ENCODE assay signal across 9 mouse cellular contexts in the genomic region with DNA sequence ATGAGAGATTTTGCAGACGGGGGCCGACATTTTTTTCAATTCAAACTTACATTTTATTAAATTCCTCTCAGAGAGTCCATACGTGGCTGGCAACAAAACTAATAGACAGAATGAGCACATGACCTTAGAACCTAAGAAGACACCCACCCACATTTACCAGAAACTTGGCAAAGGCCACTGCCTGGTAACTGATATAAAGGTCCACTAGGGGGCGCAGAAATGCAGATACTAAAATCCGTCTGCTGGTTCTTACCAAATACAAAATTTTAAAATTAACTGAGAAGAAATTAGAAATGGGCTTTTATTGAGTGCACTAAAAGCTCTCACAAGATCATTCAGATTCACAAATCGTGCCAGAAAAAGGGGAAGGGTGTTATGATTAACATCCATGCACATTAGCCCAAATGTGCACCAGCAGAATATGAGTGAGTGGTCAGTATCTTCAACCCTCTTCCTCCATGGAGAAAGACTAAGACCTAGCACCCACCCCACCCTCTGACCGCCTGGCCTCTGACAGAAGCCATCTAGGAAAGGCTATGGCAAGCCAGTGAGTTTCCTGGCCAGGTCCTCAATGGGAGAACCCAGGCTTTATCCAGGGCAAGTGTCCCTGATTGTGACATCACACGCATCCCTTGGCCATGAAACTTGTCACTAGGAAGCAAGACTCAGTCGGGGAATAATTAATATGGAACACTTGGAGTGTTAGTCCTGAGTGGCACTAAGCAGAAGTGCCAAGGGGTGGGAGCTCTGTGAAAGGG.
A peak's percentile ranks its signal among the peaks of the same experiment; 100 is the strongest.
DNase-seq lines count a peak whose midpoint lies in the region; ATAC-seq and TF ChIP-seq lines count a peak whose summit lies in the region.
"Had no signal": no experiment of that assay in that cellular context is flagged by ENCODE, and none has a peak within 500 bp of the region (broad histone marks: within the 10 kb centered on the region; RNA-seq: fewer than 3 reads in every experiment).

No protein-coding gene starts in this region.

- no peak overlapping the region for H3K9ac ChIP-seq in midbrain, postnatal 0 days (replicated peaks; ENCODE audit: low read length, poor library complexity, severe bottlenecking)
- H3K9ac ChIP-seq: heart, embryonic 15.5 days had no signal

- H3K4me1 ChIP-seq in thymus, adult 2 months (replicated peaks; ENCODE audit: control insufficient read depth, insufficient read depth, low read length) = no peaks in the 10 kb centered on the region
- no peaks in the 10 kb centered on the region for H3K4me1 ChIP-seq in midbrain, postnatal 0 days (ENCODE audit: insufficient read depth, low read length)

- no peak for ATAC-seq in midbrain, postnatal 0 days (ENCODE audit: low FRiP score)
- no peak for ATAC-seq in inflammation-experienced regulatory T-cells, adult 6 months

- no peaks in the 10 kb centered on the region for H3K36me3 ChIP-seq in thymus, adult 2 months (ENCODE audit: control insufficient read depth, insufficient read depth, low read length)
- no peaks in the 10 kb centered on the region for H3K36me3 ChIP-seq in midbrain, postnatal 0 days (ENCODE audit: insufficient read depth, low read length)
- H3K36me3 ChIP-seq: heart, embryonic 15.5 days had no signal

- no peak overlapping the region for H3K4me3 ChIP-seq in thymus, adult 2 months (ENCODE audit: control insufficient read depth, insufficient read depth, low read length)
- no peak overlapping the region for H3K4me3 ChIP-seq in midbrain, postnatal 0 days (ENCODE audit: low read depth, low read length)
- H3K4me3 ChIP-seq: heart, embryonic 15.5 days had no signal

- no peak for TF ChIP-seq CTCF in thymus, adult 2 months (IDR thresholded peaks at IDR 0.05; ENCODE audit: borderline replicate concordance, control insufficient read depth, extremely low read depth, insufficient read depth, low read length, poor library complexity)
- TF ChIP-seq CTCF in midbrain, postnatal 0 days (IDR thresholded peaks at IDR 0.05) = peak; percentile 84

- 56% methylated on average over 9 of the region's 9 CpGs for WGBS in thymus, adult 2 months
- whole genome bisulfite sequencing in midbrain, postnatal 0 days = 55% methylated on average over 9 of the region's 9 CpGs

- H3K27ac ChIP-seq in thymus, adult 2 months (ENCODE audit: control insufficient read depth, insufficient read depth, low read length) = no peak overlapping the region
- no peak overlapping the region for H3K27ac ChIP-seq in midbrain, postnatal 0 days (ENCODE audit: low read depth, low read length)
- H3K27ac ChIP-seq: heart, embryonic 15.5 days had no signal

- intact Hi-C loops in heart, postnatal 10 days (cut with DNase I) = loop anchor here (2.0 kb wide), 1 partner anchor 111 kb away; no protein-coding TSS in a partner anchor
- intact Hi-C loops in heart, postnatal 25 days (cut with DNase I) = loop anchor here (2.0 to 5.0 kb wide), 2 partner anchors 69 to 111 kb away; no protein-coding TSS in a partner anchor

- peak; percentile 49 to 72 for DNase-seq in heart, postnatal 10 days
- DNase-seq in heart, postnatal 25 days (ENCODE audit: low spot score) = no peak
- peak; percentile 24 for DNase-seq in thymus, adult 2 months
- no peak for DNase-seq in thymus, adult 18-20 months
- peak; percentile 81 for DNase-seq in embryo, embryonic 11 days
- peak; percentile 62 for DNase-seq in kidney, postnatal 14 days
- DNase-seq in midbrain, postnatal 0 days (ENCODE audit: low spot score) = peak; percentile 81

- no peak for TF ChIP-seq POLR2A in thymus, adult 2 months (IDR thresholded peaks at IDR 0.05; ENCODE audit: control insufficient read depth, extremely low read depth, insufficient read depth, low read length, poor library complexity)

- H3K9me3 ChIP-seq in midbrain, postnatal 0 days (ENCODE audit: low read length) = no peaks in the 10 kb centered on the region
- H3K9me3 ChIP-seq: heart, embryonic 15.5 days had no signal

- no peaks in the 10 kb centered on the region for H3K27me3 ChIP-seq in thymus, adult 2 months (ENCODE audit: control insufficient read depth, insufficient read depth, low read length)
- no peaks in the 10 kb centered on the region for H3K27me3 ChIP-seq in midbrain, postnatal 0 days (ENCODE audit: insufficient read depth, low read length)
- H3K27me3 ChIP-seq: heart, embryonic 15.5 days had no signal

- H3K4me2 ChIP-seq in midbrain, postnatal 0 days (ENCODE audit: low read depth, low read length, poor library complexity, severe bottlenecking) = no peak overlapping the region
- H3K4me2 ChIP-seq: heart, embryonic 15.5 days had no signal

Comparison
In these comparisons a context has a peak if more than half of its experiments do, and no peak if none do; other contexts are left out.
1. DNase-seq: peak in heart, postnatal 10 days (2 of 2), thymus, adult 2 months (single experiment), embryo, embryonic 11 days (single experiment), kidney, postnatal 14 days (single experiment) and midbrain, postnatal 0 days (single experiment); none in heart, postnatal 25 days (single experiment) and thymus, adult 18-20 months (0 of 2).